In genomic region chr4:48124773-48125469, GRCm38 (mm10) we compare ENCODE assay signal across 8 mouse cellular contexts. TPM values are rescaled to one million over a fixed set of nuclear protein-coding genes. Genes with fewer than 3 reads are reported as not detected.
DNase-seq lines count a peak whose midpoint lies in the region; ATAC-seq and TF ChIP-seq lines count a peak whose summit lies in the region.

Gene Stx17 (plus strand): TSS chr4:48124915.

- peak within 1 kb of the TSS; percentile 70 for H3K4me3 ChIP-seq in hindbrain, embryonic 11.5 days (ENCODE audit: low read depth, low read length)
- peak within 1 kb of the TSS; percentile 90 for H3K4me3 ChIP-seq in lung, postnatal 0 days (ENCODE audit: low read depth, low read length)

- no peak for TF ChIP-seq EP300 in lung, postnatal 0 days (IDR thresholded peaks at IDR 0.05)

- H3K36me3 ChIP-seq in hindbrain, embryonic 11.5 days (ENCODE audit: control insufficient read depth, insufficient read depth, low read length) = no peaks in the 10 kb centered on the region
- no peaks in the 10 kb centered on the region for H3K36me3 ChIP-seq in lung, postnatal 0 days (ENCODE audit: insufficient read depth, low read length)

- ATAC-seq in hindbrain, embryonic 11.5 days (ENCODE audit: low FRiP score) = peak; percentile 99
- peak; percentile 100 for ATAC-seq in lung, postnatal 0 days

- 2% methylated on average over 58 of the region's 58 CpGs for WGBS in hindbrain, embryonic 11.5 days
- under 1% methylated on average over 45 of the region's 58 CpGs for WGBS in lung, postnatal 0 days

- no peaks in the 10 kb centered on the region for H3K27me3 ChIP-seq in hindbrain, embryonic 11.5 days (ENCODE audit: control insufficient read depth, insufficient read depth, low read length)
- H3K27me3 ChIP-seq in lung, postnatal 0 days (replicated peaks; ENCODE audit: insufficient read depth, low read length) = no peaks in the 10 kb centered on the region

- no peak for TF ChIP-seq CTCF in lung, postnatal 0 days (IDR thresholded peaks at IDR 0.05)

- H3K4me1 ChIP-seq in hindbrain, embryonic 11.5 days (replicated peaks; ENCODE audit: control insufficient read depth, insufficient read depth, low read length) = no peaks in the 10 kb centered on the region
- peaks cover 7% of the 10 kb centered on the region; the same call in 1 of the 2 replicates for H3K4me1 ChIP-seq in lung, postnatal 0 days (ENCODE audit: insufficient read depth, low read depth, low read length)

- peak; percentile 92 for DNase-seq in NIH3T3 (ENCODE audit: low read depth)
- DNase-seq in cerebellum, adult 9-11 months = peak; percentile 80
- DNase-seq in frontal cortex, adult 2 months (ENCODE audit: extremely low spot score in 1 of 2, low spot score in 1 of 2) = peak; percentile 52 to 88
- peak; percentile 92 for DNase-seq in hindbrain, embryonic 11.5 days (ENCODE audit: low spot score)
- DNase-seq in layer of hippocampus, postnatal 10 days (ENCODE audit: low spot score in 2 of 2) = peak; percentile 78 to 88
- peak; percentile 84 for DNase-seq in lung, postnatal 0 days (ENCODE audit: low spot score)
- DNase-seq in ovary, postnatal 10 days (ENCODE audit: low spot score) = peak; percentile 66
- peak; percentile 89 for DNase-seq in thymus, postnatal 0 days (ENCODE audit: low spot score)

- peak within 1 kb of the TSS; percentile 95 for H3K4me2 ChIP-seq in hindbrain, embryonic 11.5 days (replicated peaks; ENCODE audit: low read depth, low read length)
- H3K4me2 ChIP-seq in lung, postnatal 0 days (replicated peaks; ENCODE audit: low read depth, low read length) = peak within 1 kb of the TSS; percentile 78

- H3K9ac ChIP-seq in hindbrain, embryonic 11.5 days (ENCODE audit: low read depth, low read length) = peak within 1 kb of the TSS; percentile 88
- peak within 1 kb of the TSS; percentile 90 for H3K9ac ChIP-seq in lung, postnatal 0 days (replicated peaks; ENCODE audit: low read depth)

- no peaks in the 10 kb centered on the region for H3K9me3 ChIP-seq in hindbrain, embryonic 11.5 days (ENCODE audit: control insufficient read depth, low read length)
- H3K9me3 ChIP-seq in lung, postnatal 0 days (ENCODE audit: low read length) = no peaks in the 10 kb centered on the region

- H3K27ac ChIP-seq in hindbrain, embryonic 11.5 days (ENCODE audit: low read depth, low read length) = no peak within 1 kb of the TSS
- peak within 1 kb of the TSS; percentile 82 for H3K27ac ChIP-seq in lung, postnatal 0 days (ENCODE audit: low read length)

RNA-seq across cellular contexts. Expression of gene Stx17, which starts in this region (rescaled TPM):
- 13.0 and 14.7 TPM in 2 replicates for polyA plus RNA-seq in frontal cortex, adult 2 months (2012; rRNA removed)
- 24.9 and 29.4 TPM in 2 replicates for polyA plus RNA-seq in hindbrain, embryonic 11.5 days (2014; fragmentation: Nextera tagmentation; extraction: Ambion mirVana)
- 10 to 100 TPM; 29.7 to 32.4 TPM for total RNA-seq in layer of hippocampus, postnatal 10 days (2021)
- 30.4 and 34.4 TPM in 2 replicates for polyA plus RNA-seq in lung, postnatal 0 days (2015; fragmentation: Nextera tagmentation; extraction: Ambion mirVana)
- polyA plus RNA-seq in thymus, postnatal 0 days (2015; fragmentation: Nextera tagmentation; extraction: Ambion mirVana) = 17.3 and 20.7 TPM in 2 replicates
